Mouse (Mus musculus) T-helper 17 cell (primary cell): ENCODE measurements around the gene Acot7.

Experiments used
- in situ Hi-C, 2 experiments: fragments of 300-600 bp; cut with MboI, MseI; formaldehyde crosslinking; loops; 1 replicate in 1 of 2; 2 replicates in 1 of 2; pipeline ENCODE4 v1.15.1; 2025; ENCODE audit warnings: high pct_unique_total_duplicates in 2 of 2

The Acot7 gene

DNA sequence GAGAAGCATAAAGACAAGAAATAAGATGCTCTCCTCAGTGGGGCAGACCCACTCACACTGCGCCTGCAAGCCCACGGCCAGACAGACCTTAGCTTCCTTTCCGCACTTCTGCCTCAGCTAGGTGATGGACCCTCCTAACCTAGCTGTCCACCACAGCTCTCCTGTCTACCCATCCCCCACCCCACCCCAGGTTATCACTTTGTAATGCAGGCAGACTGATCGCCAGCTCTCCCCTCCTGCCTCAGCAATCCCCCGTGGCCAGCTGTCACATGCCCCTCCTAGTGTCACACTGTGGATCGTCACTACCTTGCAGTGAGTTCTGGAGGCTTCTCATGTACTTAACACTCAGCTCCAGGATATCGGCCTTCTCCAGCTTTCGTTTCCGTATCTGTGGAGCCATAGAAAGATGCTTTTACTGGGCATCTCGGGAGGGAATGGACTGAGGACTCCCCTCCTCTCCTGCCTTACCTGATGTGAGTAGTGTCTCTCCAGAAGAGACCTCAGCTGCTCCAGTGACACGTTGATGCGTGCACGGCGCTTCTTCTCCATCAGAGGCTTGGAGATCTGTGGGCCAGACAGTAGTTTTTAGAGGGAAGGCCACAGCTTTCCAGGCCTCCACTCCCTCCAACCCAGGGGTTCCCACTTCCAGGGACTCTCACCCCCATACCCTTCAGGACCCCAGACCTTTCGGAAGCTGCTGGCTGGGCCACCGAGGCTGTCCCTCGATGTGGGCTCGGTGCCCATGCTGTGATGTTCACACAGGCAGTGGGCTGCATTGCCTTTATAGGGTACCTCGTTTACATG lies 109.6 kb downstream of the Acot7 start:
- in situ Hi-C loops: loop anchor here in 1 of 2 experiments (5.0 kb wide), 1 partner anchor 115 kb away; no protein-coding TSS in a partner anchor

DNA sequence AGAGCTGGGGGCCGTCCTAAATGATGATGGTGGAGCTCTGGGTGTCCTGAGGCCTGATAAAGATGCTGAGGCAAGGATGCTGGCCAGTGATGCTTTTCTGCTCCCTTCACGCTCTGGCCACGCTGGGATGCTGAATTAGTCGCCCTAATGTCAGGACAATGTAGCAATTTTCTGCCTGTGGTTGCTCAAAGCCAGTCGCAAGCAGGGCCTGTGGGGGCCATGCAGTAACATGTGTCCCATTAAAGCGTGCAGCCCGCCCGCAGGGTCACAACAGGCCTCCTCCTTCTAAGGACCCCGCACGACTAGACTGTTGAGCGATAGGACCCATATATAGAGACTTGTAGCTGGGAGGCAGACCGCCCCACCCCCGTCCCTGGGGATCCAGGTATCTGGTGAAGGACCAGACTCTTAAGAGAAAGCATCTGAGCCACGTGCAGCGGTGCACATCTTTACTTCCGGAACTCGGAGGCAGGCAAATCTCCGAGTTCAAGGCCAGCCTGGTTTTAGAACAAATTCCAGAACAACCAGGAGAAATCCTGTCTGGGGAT lies 110.5 kb downstream of the Acot7 start:
- in situ Hi-C loops: loop anchor here in 1 of 2 experiments (5.0 kb wide), 1 partner anchor 116 kb away; no protein-coding TSS in a partner anchor

DNA sequence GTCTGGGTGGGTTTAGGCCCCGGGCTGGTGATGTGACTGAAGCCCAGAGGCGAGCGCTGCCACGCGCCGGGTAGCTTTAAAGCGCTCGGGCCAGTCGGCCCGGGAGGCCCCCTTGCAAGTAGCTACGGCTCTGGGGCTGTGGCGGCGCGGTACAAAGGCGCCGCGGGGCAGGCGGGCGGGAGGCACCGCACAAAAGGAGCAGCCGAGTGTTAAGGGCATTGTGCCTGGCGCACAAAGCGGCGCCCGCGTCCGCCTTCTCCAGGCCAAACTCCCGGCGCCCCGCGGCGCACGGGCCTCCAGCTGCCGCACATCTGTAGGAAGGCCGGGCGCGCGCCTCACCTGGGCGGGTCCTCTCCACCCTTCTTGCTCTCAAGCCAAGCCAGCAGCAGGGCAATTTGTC lies 112.5 kb downstream of the Acot7 start:
- in situ Hi-C loops: loop anchor here (10.0 kb wide), 2 partner anchors 426 to 1246 kb away; partner anchors contain the start of genes Camta1 (in 1 of the 2) and Per3 (in 1 of the 2)

DNA sequence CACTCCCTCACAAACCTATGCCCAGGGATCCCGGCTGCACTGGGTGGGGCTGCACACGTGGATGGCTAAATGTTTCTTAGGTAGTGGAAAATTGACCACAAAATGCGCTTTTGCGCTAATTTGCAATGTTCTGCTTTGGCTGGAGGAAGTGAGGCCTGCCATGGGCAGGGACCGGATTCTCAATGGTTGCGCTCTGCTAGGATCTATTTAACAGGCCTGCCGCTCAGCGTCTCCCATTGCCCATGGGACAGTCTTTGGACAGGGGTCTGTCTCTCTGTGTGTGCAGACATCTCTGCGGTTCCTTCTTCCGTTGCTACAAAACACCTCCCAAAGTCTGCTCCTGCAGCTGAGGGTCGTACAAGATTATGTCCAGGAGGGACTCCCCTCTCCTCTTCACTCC lies 113.1 kb downstream of the Acot7 start:
- in situ Hi-C loops: loop anchor here (10.0 kb wide), 2 partner anchors 426 to 1246 kb away; partner anchors contain the start of genes Camta1 (in 1 of the 2) and Per3 (in 1 of the 2)

DNA sequence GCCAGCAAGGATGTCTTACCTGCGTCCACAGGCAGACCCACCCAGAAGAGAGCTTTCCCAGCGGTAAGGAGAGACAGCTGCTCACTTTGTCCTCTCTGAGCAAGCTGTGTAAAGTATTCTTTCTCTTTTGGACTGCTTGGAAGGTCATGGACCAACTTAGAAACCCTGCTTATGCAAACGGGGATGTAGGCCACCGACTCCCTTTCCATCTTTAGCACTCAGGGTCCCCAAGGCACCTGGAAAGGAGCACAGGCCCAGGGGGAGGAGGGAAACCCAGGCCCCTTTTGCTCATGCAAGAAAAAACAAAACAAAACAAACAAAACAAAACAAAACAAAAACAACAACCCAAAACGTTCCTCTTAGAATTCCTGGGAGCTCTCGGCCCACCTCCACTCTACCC lies 113.6 kb downstream of the Acot7 start, which contains the start of gene Hes3:
Gene Hes3, minus strand, starts transcription at position 101 of the 400 bp plus-strand sequence.
- in situ Hi-C loops: loop anchor here (10.0 kb wide), 2 partner anchors 427 to 1247 kb away; partner anchors contain the start of genes Camta1 (in 1 of the 2) and Per3 (in 1 of the 2)

DNA sequence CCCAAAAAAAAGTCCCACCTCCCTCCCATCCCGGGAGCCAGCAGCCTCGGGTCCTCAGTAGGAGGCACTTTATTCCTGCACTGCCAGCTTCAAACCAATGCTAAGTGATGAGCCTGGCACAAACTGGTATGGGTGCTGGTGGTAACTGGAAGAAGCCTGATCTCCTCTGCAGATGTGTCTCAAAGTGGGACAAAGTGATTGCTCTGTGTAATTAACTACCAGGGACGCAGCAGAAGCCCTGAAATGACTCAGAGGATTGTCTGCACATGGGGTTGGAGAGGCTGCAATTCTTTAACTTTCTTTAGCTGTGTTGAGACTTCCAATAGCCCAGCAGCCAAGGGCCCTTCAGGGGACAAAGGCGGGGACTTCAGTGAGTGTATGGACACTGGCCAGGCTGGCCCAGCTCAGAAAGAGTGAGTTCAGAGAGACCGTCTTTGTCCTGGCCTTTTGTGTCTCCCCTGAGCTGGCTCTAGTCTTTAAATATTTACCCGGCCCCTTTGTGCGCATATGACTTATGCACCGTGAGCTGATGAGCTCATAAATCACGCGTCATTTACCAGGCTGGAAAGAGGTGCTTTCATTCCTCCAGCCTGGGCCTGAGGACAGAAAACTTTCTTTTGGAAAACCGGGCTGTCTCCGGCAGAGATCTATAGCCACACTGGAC lies 114.3 kb downstream of the Acot7 start:
- in situ Hi-C loops: loop anchor here (10.0 kb wide), 2 partner anchors 427 to 1247 kb away; partner anchors contain the start of genes Camta1 (in 1 of the 2) and Per3 (in 1 of the 2)

DNA sequence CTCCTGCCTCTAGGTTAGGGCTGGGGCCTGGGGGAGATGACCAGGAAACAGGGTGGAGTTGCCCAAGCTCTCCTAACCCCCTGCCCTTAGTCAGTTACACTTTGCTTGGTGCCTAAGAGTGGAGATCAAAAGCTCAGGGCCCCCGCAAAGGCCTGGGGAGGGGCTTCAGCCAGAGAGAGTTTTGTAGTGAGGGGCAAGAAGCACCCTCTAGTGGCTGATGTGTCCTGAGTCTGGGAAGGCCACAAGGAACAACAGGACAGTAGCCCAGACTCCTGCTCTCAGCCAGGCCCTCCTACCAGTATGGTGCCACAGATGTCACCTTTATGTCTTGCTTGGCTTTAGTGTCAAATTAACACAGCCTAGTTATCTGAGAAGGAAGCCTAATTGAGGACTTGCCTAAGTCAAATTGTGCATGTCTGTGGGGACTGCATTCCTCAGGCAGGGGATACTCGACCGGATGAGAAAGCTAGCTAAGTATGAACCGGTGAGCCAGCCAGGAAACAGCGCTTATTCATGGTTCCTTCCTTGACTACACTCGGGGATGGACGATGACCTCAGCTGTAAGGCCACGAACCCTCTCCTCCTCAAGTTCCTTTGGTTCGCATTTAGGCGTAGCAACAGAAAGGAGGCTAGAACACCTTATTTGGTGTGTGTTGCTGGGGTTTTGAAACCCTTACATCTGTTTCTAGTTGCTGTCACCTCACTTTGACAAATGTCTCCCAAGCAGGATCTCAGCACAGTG lies 116.4 kb downstream of the Acot7 start:
- in situ Hi-C loops: loop anchor here (10.0 kb wide), 2 partner anchors 430 to 1250 kb away; partner anchors contain the start of genes Camta1 (in 1 of the 2) and Per3 (in 1 of the 2)

DNA sequence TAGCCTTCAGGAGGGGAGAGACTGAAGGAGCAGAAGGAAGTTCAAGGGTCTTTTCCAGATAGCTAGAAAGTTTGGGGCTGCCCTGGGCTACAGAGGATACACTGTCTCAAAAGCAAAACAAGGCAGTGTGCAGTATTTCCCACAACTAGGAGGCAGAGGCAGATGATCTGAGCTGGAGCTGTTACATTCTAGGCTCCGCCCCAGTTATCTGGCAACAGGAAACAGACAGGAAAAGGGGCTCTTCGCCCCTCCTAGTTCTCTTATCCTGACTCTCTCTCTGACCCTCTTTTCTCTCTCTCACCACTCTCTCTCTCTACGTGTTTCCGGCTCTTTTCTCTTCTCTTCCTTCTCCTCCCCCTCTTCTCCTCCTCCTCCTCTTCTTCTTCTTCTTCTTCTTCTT lies 118.0 kb downstream of the Acot7 start:
- in situ Hi-C loops: loop anchor here (10.0 kb wide), 2 partner anchors 431 to 1251 kb away; partner anchors contain the start of genes Camta1 (in 1 of the 2) and Per3 (in 1 of the 2)

DNA sequence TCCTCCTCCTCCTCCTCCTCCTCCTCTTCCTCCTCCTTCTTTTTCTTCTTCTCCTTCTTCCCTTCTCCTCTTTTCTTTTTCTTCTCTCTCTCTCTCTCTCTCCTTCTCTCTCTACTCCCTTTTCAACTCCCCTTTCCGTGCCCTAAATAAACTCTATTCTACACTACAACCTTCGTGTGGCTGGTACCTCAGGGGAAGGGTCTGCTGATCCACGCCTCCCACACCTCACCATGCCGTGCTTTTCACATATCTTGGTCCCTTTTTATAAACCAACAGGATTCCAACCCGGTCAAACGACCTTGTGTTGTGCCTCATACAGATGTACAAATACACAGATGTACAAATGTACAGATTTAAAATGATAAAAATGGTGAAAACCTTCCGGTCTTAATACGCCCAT lies 118.4 kb downstream of the Acot7 start:
- in situ Hi-C loops: loop anchor here (10.0 kb wide), 2 partner anchors 432 to 1252 kb away; partner anchors contain the start of genes Camta1 (in 1 of the 2) and Per3 (in 1 of the 2)

DNA sequence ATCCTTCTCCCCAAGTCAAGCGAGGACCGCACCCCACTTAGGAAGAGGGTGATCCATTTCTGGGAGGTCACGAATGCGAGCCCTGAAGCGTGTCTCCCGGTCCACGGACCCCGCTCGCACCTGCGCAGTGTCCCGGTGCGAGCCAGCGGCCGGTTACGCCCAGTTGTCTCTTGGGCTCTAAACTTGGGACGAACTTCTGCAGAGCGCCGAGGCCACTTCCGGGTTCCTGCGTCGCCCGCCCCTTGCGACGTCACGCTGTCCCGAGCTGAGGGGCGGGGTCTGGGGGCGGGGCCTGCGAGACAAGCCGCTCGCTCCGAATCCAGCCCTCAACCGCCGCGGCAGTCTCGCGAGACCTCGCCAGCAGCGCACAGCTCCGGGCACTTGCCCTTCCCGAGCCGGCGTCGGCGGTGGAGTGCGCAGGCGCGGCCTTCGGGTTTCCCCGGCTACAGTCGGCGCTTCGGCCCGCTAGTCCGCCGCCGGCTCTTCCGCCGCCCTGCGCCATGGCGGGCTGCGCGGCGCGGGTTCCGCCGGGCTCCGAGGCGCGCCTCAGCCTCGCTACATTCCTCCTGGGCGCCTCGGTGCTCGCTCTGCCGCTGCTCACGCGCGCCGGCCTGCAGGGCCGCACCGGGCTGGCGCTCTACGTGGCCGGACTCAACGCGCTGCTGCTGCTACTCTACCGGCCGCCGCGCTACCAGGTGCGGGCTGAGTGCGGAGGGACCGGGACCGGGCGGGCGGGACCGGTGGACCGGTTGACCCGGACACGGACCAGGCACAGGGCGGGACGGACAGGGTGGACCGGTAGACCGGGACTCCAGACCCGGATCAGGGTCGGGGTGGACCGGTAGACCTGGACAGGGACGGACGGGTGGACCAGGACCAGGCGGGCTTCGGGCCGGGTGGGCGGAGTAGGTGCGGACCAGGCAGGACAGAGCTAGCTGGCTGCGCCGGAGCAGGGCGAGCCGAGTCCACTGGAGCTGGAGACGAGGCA lies 119.2 kb downstream of the Acot7 start, which contains the start of gene Icmt:
Gene Icmt, plus strand, starts transcription at position 354 of the 988 bp plus-strand sequence.
- in situ Hi-C loops: loop anchor here (10.0 kb wide), 2 partner anchors 432 to 1252 kb away; partner anchors contain the start of genes Camta1 (in 1 of the 2) and Per3 (in 1 of the 2)

DNA sequence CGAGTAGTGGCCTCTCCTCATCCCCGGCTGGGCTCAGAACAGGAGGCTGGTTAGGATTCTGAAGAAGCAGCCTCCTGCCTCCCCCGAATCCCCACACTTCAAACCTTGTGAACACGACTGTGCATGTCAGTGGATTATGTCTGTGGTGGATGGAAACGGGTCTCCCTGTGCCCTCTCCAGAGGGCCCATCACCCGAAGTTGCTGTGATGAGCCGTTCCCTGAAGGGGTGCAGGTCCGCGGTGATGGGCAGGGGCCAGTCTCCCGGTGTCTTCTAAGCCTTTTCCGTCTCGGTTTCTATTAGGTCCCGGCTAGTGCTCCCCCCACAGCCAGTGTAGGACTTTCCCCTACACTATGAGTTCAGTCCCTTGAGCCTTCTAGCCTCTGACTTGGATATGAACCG lies 120.9 kb downstream of the Acot7 start:
- in situ Hi-C loops: loop anchor here (10.0 kb wide), 2 partner anchors 434 to 1254 kb away; partner anchors contain the start of genes Camta1 (in 1 of the 2) and Per3 (in 1 of the 2)

DNA sequence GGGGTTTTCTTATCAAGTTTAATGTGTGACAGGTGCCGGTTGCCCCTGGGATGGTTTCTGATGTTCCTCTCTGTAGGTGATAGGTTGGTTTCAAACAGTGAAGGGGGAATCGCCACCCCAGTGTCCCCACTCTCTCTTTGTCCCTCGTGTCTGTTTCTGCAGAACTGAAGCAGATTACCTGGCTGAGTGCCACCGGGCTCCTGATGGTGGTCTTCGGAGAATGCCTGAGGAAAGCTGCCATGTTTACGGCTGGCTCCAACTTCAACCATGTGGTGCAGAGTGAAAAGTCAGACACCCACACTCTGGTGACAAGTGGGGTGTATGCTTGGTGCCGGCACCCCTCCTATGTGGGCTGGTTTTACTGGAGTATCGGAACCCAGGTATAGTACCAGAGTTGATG lies 122.4 kb downstream of the Acot7 start:
- in situ Hi-C loops: no loop called here

DNA sequence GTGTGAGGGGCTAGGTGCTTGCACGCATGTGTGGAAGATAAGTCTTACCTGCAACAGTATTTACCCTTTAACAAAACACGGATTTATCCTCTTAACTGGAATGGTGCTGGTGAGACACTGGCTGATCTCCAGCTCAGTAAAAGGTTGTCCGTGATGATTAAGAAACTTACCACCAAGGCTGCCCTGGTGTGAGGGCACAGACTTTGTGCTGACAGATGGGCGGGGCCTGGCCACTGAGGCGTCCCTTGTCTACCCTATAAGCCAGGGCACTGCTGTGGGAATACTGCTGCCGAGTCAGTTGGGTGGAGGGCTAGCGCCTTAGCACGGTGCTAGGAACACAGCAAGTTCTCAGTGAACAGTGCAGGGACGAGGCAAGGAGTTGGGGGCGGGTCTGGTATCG lies 124.1 kb downstream of the Acot7 start:
- in situ Hi-C loops: no loop called here

DNA sequence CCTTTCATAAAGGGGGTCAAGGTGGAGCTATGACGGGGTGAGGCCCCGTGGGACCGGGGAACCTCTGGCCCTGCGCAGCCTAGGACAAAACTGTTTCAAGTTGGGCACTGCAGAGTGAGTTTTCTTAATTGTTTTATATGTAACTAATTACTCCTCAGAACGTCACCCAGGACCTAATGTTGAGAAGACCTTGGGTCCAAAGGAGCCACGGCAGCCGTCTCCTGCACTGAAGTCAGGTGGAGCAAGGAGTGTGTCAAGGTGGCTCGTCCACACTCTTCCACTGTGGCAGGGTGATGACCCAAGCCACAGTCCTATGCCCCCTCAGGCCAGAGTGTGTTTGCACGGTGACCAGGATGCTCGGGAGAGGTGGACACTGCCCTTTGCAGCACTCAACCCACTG lies 125.2 kb downstream of the Acot7 start:
- in situ Hi-C loops: no loop called here

DNA sequence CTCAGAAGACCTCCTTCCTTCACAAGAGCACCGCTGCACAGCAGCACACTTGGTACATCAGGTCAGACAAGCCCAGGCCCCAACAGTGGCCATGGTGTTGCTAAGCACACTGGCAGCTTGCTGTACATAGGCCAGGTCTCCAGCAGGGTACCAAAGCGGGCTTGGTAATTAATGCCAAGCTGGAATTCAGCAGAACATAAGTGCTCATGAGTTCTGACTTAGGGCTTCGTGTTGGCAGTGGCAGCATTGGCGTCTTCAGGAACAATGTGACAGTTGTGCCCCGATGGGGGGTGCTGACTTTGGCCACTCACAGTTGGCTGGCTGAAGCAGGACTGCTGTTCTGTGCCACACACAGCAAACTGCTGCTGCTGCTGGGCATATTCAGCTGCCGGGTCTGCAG lies 126.8 kb downstream of the Acot7 start:
- in situ Hi-C loops: no loop called here

DNA sequence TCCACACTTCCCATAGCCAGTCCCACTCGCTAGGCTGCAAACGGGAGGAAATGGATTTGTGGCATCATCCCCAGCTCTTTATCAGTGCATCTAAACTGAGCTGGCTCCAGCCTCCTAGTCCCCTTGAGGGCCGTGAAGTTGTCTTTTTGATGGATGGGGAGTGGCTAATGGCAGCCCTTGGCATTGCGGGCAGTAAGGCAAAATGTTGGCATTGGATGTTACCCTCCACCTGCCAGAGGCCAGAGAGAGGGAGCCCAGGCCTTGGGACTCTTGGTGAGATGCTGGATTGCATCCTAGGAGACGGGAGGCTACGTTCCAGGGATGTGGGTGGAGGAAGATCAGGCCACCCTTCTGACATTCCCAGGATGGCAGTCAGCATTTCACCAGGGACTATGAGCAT lies 128.1 kb downstream of the Acot7 start:
- in situ Hi-C loops: no loop called here

DNA sequence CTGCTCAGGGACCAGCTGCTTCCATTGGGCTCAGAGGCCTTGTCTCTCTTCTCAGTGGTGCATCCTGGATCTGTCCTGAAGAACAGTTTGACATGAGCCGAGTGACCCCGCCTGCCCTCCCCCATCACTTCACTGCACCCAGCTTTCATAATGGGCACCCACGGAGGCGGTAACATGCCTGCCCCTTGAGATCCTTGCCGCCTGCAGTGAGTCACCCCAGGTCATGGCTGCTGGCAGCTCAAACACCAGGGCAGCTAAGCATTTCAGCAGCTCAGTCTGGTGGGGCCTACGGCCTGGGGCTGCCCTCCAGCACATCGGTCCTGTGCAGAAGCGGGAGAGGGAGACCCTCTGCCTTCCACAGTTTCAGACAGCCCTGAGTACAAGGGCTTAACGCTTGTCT lies 129.6 kb downstream of the Acot7 start:
- in situ Hi-C loops: no loop called here

DNA sequence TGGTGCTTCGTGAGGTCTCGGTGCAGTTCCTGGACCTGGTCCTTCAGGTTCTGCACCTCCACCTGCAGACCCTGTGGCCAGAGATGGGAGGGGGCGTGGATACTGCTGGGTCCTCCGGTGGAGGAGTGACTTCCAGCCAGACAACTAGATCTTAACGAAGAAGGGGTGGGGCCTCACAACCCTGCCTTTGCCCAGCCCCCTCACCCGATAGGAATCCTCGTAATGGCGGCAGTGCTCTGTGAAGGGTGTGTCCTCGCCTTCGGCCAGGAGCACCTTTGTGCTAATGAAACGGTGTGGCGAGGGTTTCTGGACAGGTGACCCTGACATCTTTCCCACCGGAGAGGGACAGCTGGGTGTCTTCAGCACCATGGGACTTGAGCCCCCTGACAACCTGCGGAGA lies 134.3 kb downstream of the Acot7 start:
- in situ Hi-C loops: loop anchor here in 1 of 2 experiments (10.0 kb wide), 1 partner anchor 1653 kb away; no protein-coding TSS in a partner anchor

DNA sequence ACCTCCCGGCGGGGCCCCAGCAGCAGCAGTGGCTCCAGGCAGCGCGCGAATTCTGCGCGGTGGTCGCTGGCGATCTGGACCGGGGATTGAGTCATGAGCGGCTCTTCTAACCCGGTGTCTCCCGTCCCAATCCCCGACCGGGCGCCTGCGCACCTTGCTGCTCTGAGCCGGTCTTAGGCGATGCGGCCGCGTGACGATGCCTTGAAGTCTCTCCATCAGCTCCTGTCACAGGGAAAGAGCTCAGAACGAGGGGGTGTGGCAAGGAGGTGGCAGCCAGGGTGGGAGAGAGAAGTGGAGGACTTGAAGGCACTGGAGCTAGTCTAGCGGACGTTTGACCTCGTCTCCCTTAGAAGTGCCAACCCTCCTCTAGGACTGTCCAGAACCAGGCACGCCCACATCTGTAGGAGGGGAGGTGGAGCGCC lies 135.3 kb downstream of the Acot7 start:
- in situ Hi-C loops: loop anchor here in 1 of 2 experiments (10.0 kb wide), 1 partner anchor 1652 kb away; no protein-coding TSS in a partner anchor
